Mouse (Mus musculus): ENCODE results near the gene Ptpn11. TPM values are rescaled to one million over a fixed set of nuclear protein-coding genes. Genes with fewer than 3 reads are reported as not detected.

Ptpn11 gene
- polyA plus RNA-seq, 2 experiments, result 27.1 to 44.6 TPM

GRCm38 (mm10) chr5:121190210-121190835 is 874 bp downstream of the Ptpn11 start:
- H3K27me3 ChIP-seq (ENCODE audit: control insufficient read depth, insufficient read depth, low read length), result no peaks in the 10 kb centered on the region
- H3K4me3 ChIP-seq (replicated peaks; ENCODE audit: low read length), result peak overlapping the region; percentile 96
- no peaks in the 10 kb centered on the region for H3K36me3 ChIP-seq (ENCODE audit: control insufficient read depth, insufficient read depth, low read length)
- peaks cover 16% of the 10 kb centered on the region for H3K4me1 ChIP-seq (ENCODE audit: control insufficient read depth, insufficient read depth, low read length)
- H3K27ac ChIP-seq (replicated peaks; ENCODE audit: low read depth, low read length), result peak overlapping the region; percentile 80; the same call in 1 of the 2 replicates
- no peaks in the 10 kb centered on the region for H3K9me3 ChIP-seq (ENCODE audit: control insufficient read depth, low read length)
- 29% methylated on average over 21 of the region's 21 CpGs for WGBS
- no peak for TF ChIP-seq POLR2A (IDR thresholded peaks at IDR 0.05; ENCODE audit: borderline replicate concordance, extremely low read depth, insufficient read depth, insufficient read length)
- peak overlapping the region; percentile 89 for H3K9ac ChIP-seq (ENCODE audit: low read depth, low read length, severe bottlenecking)
- peak overlapping the region; percentile 57 for H3K4me2 ChIP-seq (replicated peaks; ENCODE audit: low read depth, low read length, severe bottlenecking)
- ATAC-seq (ENCODE audit: low FRiP score, low read depth) (no peak), DNase-seq (ENCODE audit: low spot score) (no peak)

GRCm38 (mm10) chr5:121189182-121189581 is 2.0 kb downstream of the Ptpn11 start:
- TF ChIP-seq POLR2A (IDR thresholded peaks at IDR 0.05; ENCODE audit: borderline replicate concordance, extremely low read depth, insufficient read depth, insufficient read length), result no peak
- H3K9ac ChIP-seq (ENCODE audit: low read depth, low read length, severe bottlenecking), result no peak overlapping the region
- H3K4me2 ChIP-seq (replicated peaks; ENCODE audit: low read depth, low read length, severe bottlenecking), result no peak overlapping the region
- no peaks in the 10 kb centered on the region for H3K9me3 ChIP-seq (ENCODE audit: control insufficient read depth, low read length)
- H3K27me3 ChIP-seq (ENCODE audit: control insufficient read depth, insufficient read depth, low read length), result no peaks in the 10 kb centered on the region
- peaks cover 22% of the 10 kb centered on the region for H3K4me1 ChIP-seq (ENCODE audit: control insufficient read depth, insufficient read depth, low read length)
- no peak overlapping the region for H3K27ac ChIP-seq (replicated peaks; ENCODE audit: low read depth, low read length)
- no peaks in the 10 kb centered on the region for H3K36me3 ChIP-seq (ENCODE audit: control insufficient read depth, insufficient read depth, low read length)
- 79% methylated on average over 9 of the region's 9 CpGs for WGBS
- H3K4me3 ChIP-seq (replicated peaks; ENCODE audit: low read length), result no peak overlapping the region
- DNase-seq (ENCODE audit: low spot score) (no peak), ATAC-seq (ENCODE audit: low FRiP score, low read depth) (no peak)

- H3K4me3 ChIP-seq (replicated peaks; ENCODE audit: low read length), result no peak overlapping the region
- DNase-seq (ENCODE audit: low spot score) (no peak), ATAC-seq (ENCODE audit: low FRiP score, low read depth) (no peak)
- H3K4me1 ChIP-seq (ENCODE audit: control insufficient read depth, insufficient read depth, low read length), result peaks cover 22% of the 10 kb centered on the region
- no peaks in the 10 kb centered on the region for H3K36me3 ChIP-seq (ENCODE audit: control insufficient read depth, insufficient read depth, low read length)
- no peak overlapping the region for H3K4me2 ChIP-seq (replicated peaks; ENCODE audit: low read depth, low read length, severe bottlenecking)
- no peaks in the 10 kb centered on the region for H3K9me3 ChIP-seq (ENCODE audit: control insufficient read depth, low read length)
- H3K9ac ChIP-seq (ENCODE audit: low read depth, low read length, severe bottlenecking), result no peak overlapping the region
- TF ChIP-seq POLR2A (IDR thresholded peaks at IDR 0.05; ENCODE audit: borderline replicate concordance, extremely low read depth, insufficient read depth, insufficient read length), result no peak
- H3K27ac ChIP-seq (replicated peaks; ENCODE audit: low read depth, low read length), result no peak overlapping the region
- no peaks in the 10 kb centered on the region for H3K27me3 ChIP-seq (ENCODE audit: control insufficient read depth, insufficient read depth, low read length)
- 94% methylated on average over 9 of the region's 9 CpGs for WGBS
Measured at GRCm38 (mm10) chr5:121188265-121188664, 2.9 kb downstream of the Ptpn11 start.

- no peak for ATAC-seq (ENCODE audit: low FRiP score, low read depth)
- Histone ChIP-seq H3K27me3 (ENCODE audit: control insufficient read depth, insufficient read depth, low read length) (no peaks in the 10 kb centered on the region), H3K9ac (ENCODE audit: low read depth, low read length, severe bottlenecking) (no peak overlapping the region), H3K4me3 (replicated peaks; ENCODE audit: low read length) (no peak overlapping the region), H3K4me2 (replicated peaks; ENCODE audit: low read depth, low read length, severe bottlenecking) (no peak overlapping the region), H3K4me1 (ENCODE audit: control insufficient read depth, insufficient read depth, low read length) (peaks cover 22% of the 10 kb centered on the region), H3K27ac (replicated peaks; ENCODE audit: low read depth, low read length) (no peak overlapping the region), H3K9me3 (ENCODE audit: control insufficient read depth, low read length) (no peaks in the 10 kb centered on the region), H3K36me3 (ENCODE audit: control insufficient read depth, insufficient read depth, low read length) (no peaks in the 10 kb centered on the region)
- no peak for DNase-seq (ENCODE audit: low spot score)
- no peak for TF ChIP-seq POLR2A (IDR thresholded peaks at IDR 0.05; ENCODE audit: borderline replicate concordance, extremely low read depth, insufficient read depth, insufficient read length)
- WGBS, result 86% methylated on average over 8 of the region's 8 CpGs
Measured at GRCm38 (mm10) chr5:121187580-121188001, 3.6 kb downstream of the Ptpn11 start.

GRCm38 (mm10) chr5:121184945-121185551 is 6.1 kb downstream of the Ptpn11 start:
- Histone ChIP-seq H3K4me2 (replicated peaks; ENCODE audit: low read depth, low read length, severe bottlenecking) (no peak overlapping the region), H3K4me3 (replicated peaks; ENCODE audit: low read length) (no peak overlapping the region), H3K9ac (ENCODE audit: low read depth, low read length, severe bottlenecking) (peak overlapping the region; percentile 21; the same call in 1 of the 2 replicates), H3K27ac (replicated peaks; ENCODE audit: low read depth, low read length) (no peak overlapping the region), H3K4me1 (ENCODE audit: control insufficient read depth, insufficient read depth, low read length) (peaks cover 18% of the 10 kb centered on the region), H3K36me3 (ENCODE audit: control insufficient read depth, insufficient read depth, low read length) (no peaks in the 10 kb centered on the region), H3K9me3 (ENCODE audit: control insufficient read depth, low read length) (no peaks in the 10 kb centered on the region), H3K27me3 (ENCODE audit: control insufficient read depth, insufficient read depth, low read length) (no peaks in the 10 kb centered on the region)
- TF ChIP-seq POLR2A (IDR thresholded peaks at IDR 0.05; ENCODE audit: borderline replicate concordance, extremely low read depth, insufficient read depth, insufficient read length), result no peak
- ATAC-seq (ENCODE audit: low FRiP score, low read depth) (peak; percentile 30; the same call in 1 of the 2 replicates), DNase-seq (ENCODE audit: low spot score) (no peak)
- WGBS, result 19% methylated on average over 11 of the region's 11 CpGs

Data from limb, embryonic 14.5 days (tissue).